Mouse (Mus musculus) forebrain, embryonic 12.5 days (tissue): Measurements from ENCODE around the gene Mdp1. TPM values are rescaled to one million over a fixed set of nuclear protein-coding genes. Genes with fewer than 3 reads are reported as not detected.

ENCODE experiments used
- ATAC-seq: fragments of 200-750 bp; cut with Nextera tagmentation; 2 replicates; pipeline ENCODE4 v1.8.0; 2017; ENCODE audit warnings: moderate TSS enrichment; ENCODE audit not compliant: low FRiP score
- H3K27ac ChIP-seq: fragments of 300-500 bp; sonication (generic); 2 replicates; pipeline ENCODE4 v1.5.1; 2016; ENCODE audit warnings: mild to moderate bottlenecking
- H3K27me3 ChIP-seq: fragments of 300-500 bp; sonication (generic); 2 replicates; pipeline ENCODE4 v1.6.1; 2016; ENCODE audit warnings: mild to moderate bottlenecking
- H3K36me3 ChIP-seq: fragments of 300-500 bp; sonication (generic); replicated peaks from 2 replicates; pipeline ENCODE4 v1.6.1; 2016; ENCODE audit warnings: mild to moderate bottlenecking
- H3K4me1 ChIP-seq: fragments of 300-500 bp; sonication (generic); 2 replicates; pipeline ENCODE4 v1.6.1; 2016
- H3K4me2 ChIP-seq: fragments of 300-500 bp; sonication (generic); 2 replicates; pipeline ENCODE4 v1.6.1; 2016; ENCODE audit warnings: mild to moderate bottlenecking, moderate library complexity
- H3K4me3 ChIP-seq: fragments of 300-500 bp; sonication (generic); replicated peaks from 2 replicates; pipeline ENCODE4 v1.5.1; 2016; ENCODE audit warnings: mild to moderate bottlenecking
- H3K9ac ChIP-seq: fragments of 300-500 bp; sonication (generic); 2 replicates; pipeline ENCODE4 v1.6.1; 2016; ENCODE audit warnings: mild to moderate bottlenecking
- H3K9me3 ChIP-seq: fragments of 300-500 bp; sonication (generic); 2 replicates; pipeline ENCODE4 v1.6.1; 2016
- WGBS: fragments of 180-500 bp; shearing (Covaris S2); methylation state at CpG from one replicate; pipeline ENCODE4 v1.1.7; 2016; 5-methylcytosine and 5-hydroxymethylcytosine counted together
- polyA plus RNA-seq: library from polyadenylated mRNA; unstranded; fragments of >200 nt; fragmentation: Nextera tagmentation; extraction: Ambion mirVana; gene quantifications from 2 replicates; pipeline ENCODE4 v1.2.1, GENCODE M21; 2016

Mdp1 gene
- polyA plus RNA-seq, 1 experiment from 2014 or later = 60.5 TPM

DNA sequence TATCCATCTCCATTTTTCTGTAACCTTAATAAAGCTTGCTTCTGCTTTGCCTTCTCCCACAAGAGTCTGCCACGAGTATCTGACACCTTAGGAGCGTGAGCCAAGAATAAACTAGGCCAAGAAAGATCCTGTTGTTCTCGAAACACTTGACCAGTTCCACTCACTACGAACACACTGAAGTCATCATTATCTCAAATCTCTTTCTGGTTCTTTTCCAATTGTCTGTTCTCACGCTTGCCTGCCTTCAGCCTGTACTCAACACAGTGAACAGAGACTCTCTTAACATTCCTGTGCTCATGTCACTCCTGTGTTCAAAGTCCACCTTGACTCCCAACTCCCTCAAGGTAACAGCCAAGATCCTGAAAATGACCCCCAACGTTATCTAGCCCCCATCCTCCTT, 47.0 kb downstream of the Mdp1 start:
- Histone ChIP-seq H3K9ac (no peak overlapping the region), H3K36me3 (peaks cover 16% of the 10 kb centered on the region), H3K4me2 (no peak overlapping the region), H3K4me1 (no peaks in the 10 kb centered on the region), H3K9me3 (no peaks in the 10 kb centered on the region), H3K27me3 (0 out of 2 replicates have a peak, but pooled peaks cover 2% of the 10 kb centered on the region), H3K27ac (no peak overlapping the region), H3K4me3 (no peak overlapping the region)
- no peak for ATAC-seq
- WGBS = 74% methylated on average over 6 of the region's 6 CpGs

DNA sequence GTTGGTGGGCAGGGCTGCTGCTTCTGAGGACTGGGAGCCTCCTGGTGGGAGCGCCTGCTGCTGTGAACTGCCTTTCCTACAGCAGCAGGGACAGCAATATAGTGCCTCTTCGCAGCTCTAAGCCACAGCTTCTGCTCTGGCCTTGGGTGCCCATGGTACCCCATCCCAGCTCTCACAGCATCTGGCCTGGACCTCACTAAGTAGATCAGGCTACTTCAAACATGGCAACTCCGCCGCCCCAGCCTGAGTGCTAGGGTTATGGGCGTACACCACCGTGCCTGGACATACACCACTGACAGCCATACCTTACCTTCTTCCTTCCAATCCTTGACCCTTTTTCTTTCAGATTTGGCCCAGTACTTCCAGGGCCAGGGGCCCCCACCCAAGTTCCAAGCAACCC, 52.0 kb downstream of the Mdp1 start:
- peaks cover 11% of the 10 kb centered on the region for H3K4me1 ChIP-seq
- H3K4me3 ChIP-seq = no peak overlapping the region
- no peak for ATAC-seq
- no peak overlapping the region for H3K4me2 ChIP-seq
- H3K27ac ChIP-seq = no peak overlapping the region
- WGBS = 95% methylated on average over 6 of the region's 6 CpGs
- H3K27me3 ChIP-seq = no peaks in the 10 kb centered on the region
- peaks cover 50% of the 10 kb centered on the region for H3K36me3 ChIP-seq
- no peak overlapping the region for H3K9ac ChIP-seq
- H3K9me3 ChIP-seq = no peaks in the 10 kb centered on the region

Other genes with a start within 250 kb of the Mdp1 start
- 52.5 and 59.9 TPM in 2 replicates for gene Dhrs4, start 181.8 kb downstream of the Mdp1 start, polyA plus RNA-seq
- 17.8 and 18.6 TPM in 2 replicates for gene Carmil3, start 169.9 kb downstream of the Mdp1 start, polyA plus RNA-seq
- gene Cpne6, start 150.1 kb downstream of the Mdp1 start, polyA plus RNA-seq = 0.55 and 0.90 TPM in 2 replicates
- gene Nrl, start 135.5 kb downstream of the Mdp1 start, polyA plus RNA-seq = not detected in 2 replicates
- 19.0 and 19.8 TPM in 2 replicates for gene Pck2, start 120.2 kb downstream of the Mdp1 start, polyA plus RNA-seq
- 103 and 105 TPM in 2 replicates for gene Dcaf11, start 100.5 kb downstream of the Mdp1 start, polyA plus RNA-seq
- gene A730061H03Rik, start 100.1 kb downstream of the Mdp1 start, polyA plus RNA-seq = 0.64 TPM in 1 of 2 replicates, not detected in the other
- 0.20 TPM in 1 of 2 replicates, not detected in the other for gene Fitm1, start 84.9 kb downstream of the Mdp1 start, polyA plus RNA-seq
- 117 and 119 TPM in 2 replicates for gene Psme1, start 82.4 kb downstream of the Mdp1 start, polyA plus RNA-seq
- 3.7 and 6.0 TPM in 2 replicates for gene Emc9, start 75.2 kb downstream of the Mdp1 start, polyA plus RNA-seq
- 199 and 201 TPM in 2 replicates for gene Psme2, start 69.4 kb downstream of the Mdp1 start, polyA plus RNA-seq
- gene Rnf31, start 68.8 kb downstream of the Mdp1 start, polyA plus RNA-seq = 18.2 and 20.8 TPM in 2 replicates
- gene Irf9, start 56.9 kb downstream of the Mdp1 start, polyA plus RNA-seq = 9.8 and 10.3 TPM in 2 replicates
- gene Rec8, start 42.5 kb downstream of the Mdp1 start, polyA plus RNA-seq = 7.2 and 8.5 TPM in 2 replicates
- gene Ipo4, start 24.6 kb downstream of the Mdp1 start, polyA plus RNA-seq = 68.5 and 68.6 TPM in 2 replicates
- 4.0 and 5.6 TPM in 2 replicates for gene Gm49378, start 22.6 kb downstream of the Mdp1 start, polyA plus RNA-seq
- gene Tm9sf1, start 16.7 kb downstream of the Mdp1 start, polyA plus RNA-seq = 68.7 and 73.4 TPM in 2 replicates
- 0.65 and 0.68 TPM in 2 replicates for gene Tssk4, start 10.3 kb downstream of the Mdp1 start, polyA plus RNA-seq
- 59.3 and 63.5 TPM in 2 replicates for gene Gmpr2, start 11.4 kb upstream of the Mdp1 start, polyA plus RNA-seq
- 577 and 583 TPM in 2 replicates for gene Nedd8, start 11.6 kb upstream of the Mdp1 start, polyA plus RNA-seq
- 61.6 and 68.2 TPM in 2 replicates for gene Tinf2, start 21.3 kb upstream of the Mdp1 start, polyA plus RNA-seq
- gene Tgm1, start 53.4 kb upstream of the Mdp1 start, polyA plus RNA-seq = 0.55 and 0.58 TPM in 2 replicates
- 32.1 and 34.0 TPM in 2 replicates for gene Rabggta, start 61.8 kb upstream of the Mdp1 start, polyA plus RNA-seq
- 68.8 and 74.1 TPM in 2 replicates for gene Dhrs1, start 85.2 kb upstream of the Mdp1 start, polyA plus RNA-seq
- gene Nop9, start 85.2 kb upstream of the Mdp1 start, polyA plus RNA-seq = 47.9 and 52.0 TPM in 2 replicates
- 0.40 TPM in 1 of 2 replicates, not detected in the other for gene Cideb, start 98.0 kb upstream of the Mdp1 start, polyA plus RNA-seq
- 0.20 and 0.41 TPM in 2 replicates for gene Ltb4r2, start 100.9 kb upstream of the Mdp1 start, polyA plus RNA-seq
- gene Ltb4r1, start 105.5 kb upstream of the Mdp1 start, polyA plus RNA-seq = 0.13 and 0.19 TPM in 2 replicates
- 5.5 and 6.0 TPM in 2 replicates for gene Adcy4, start 123.6 kb upstream of the Mdp1 start, polyA plus RNA-seq
- gene Ripk3, start 128.4 kb upstream of the Mdp1 start, polyA plus RNA-seq = 5.1 and 5.9 TPM in 2 replicates
- gene Nfatc4, start 162.6 kb upstream of the Mdp1 start, polyA plus RNA-seq = 25.4 and 35.6 TPM in 2 replicates
- gene Nynrin, start 193.5 kb upstream of the Mdp1 start, polyA plus RNA-seq = 23.9 and 26.9 TPM in 2 replicates
- gene Cbln3, start 223.9 kb upstream of the Mdp1 start, polyA plus RNA-seq = 0.04 and 0.27 TPM in 2 replicates
- gene Khnyn, start 224.4 kb upstream of the Mdp1 start, polyA plus RNA-seq = 18.9 and 21.2 TPM in 2 replicates
- 42.6 and 51.0 TPM in 2 replicates for gene Sdr39u1, start 239.8 kb upstream of the Mdp1 start, polyA plus RNA-seq